Mouse (Mus musculus): Measurements from ENCODE around the gene Hspb3. TPM values are rescaled to one million over a fixed set of nuclear protein-coding genes. Genes with fewer than 3 reads are reported as not detected.

Gene Hspb3
- total and polyA plus RNA-seq, 2 experiments from 2014 or later, result 43.7 to 50.5 TPM

- no peak for DNase-seq (ENCODE audit: low spot score)
- WGBS, result 71% methylated on average over 8 of the region's 8 CpGs
- TF ChIP-seq CTCF (IDR thresholded peaks at IDR 0.05; ENCODE audit: low read depth), result no peak
- TF ChIP-seq EP300 (IDR thresholded peaks at IDR 0.05; ENCODE audit: low read depth), result no peak
Observed at GRCm38 (mm10) chr13:113622865-113623255, 40.6 kb downstream of the Hspb3 start.

GRCm38 (mm10) chr13:113622122-113622864 is 41.2 kb downstream of the Hspb3 start:
- no peak for DNase-seq (ENCODE audit: low spot score)
- no peak overlapping the region for H3K4me3 ChIP-seq (ENCODE audit: low read depth, low read length)
- no peaks in the 10 kb centered on the region for H3K27me3 ChIP-seq (ENCODE audit: control insufficient read depth, insufficient read depth, low read length)
- peaks cover 3% of the 10 kb centered on the region; the same call in 1 of the 2 replicates for H3K4me1 ChIP-seq (ENCODE audit: control insufficient read depth, insufficient read depth)
- no peaks in the 10 kb centered on the region for H3K36me3 ChIP-seq (replicated peaks; ENCODE audit: control insufficient read depth, insufficient read depth, low read length)
- no peak for ATAC-seq (ENCODE audit: insufficient read depth, low read depth)
- TF ChIP-seq EP300 (IDR thresholded peaks at IDR 0.05; ENCODE audit: low read depth), result no peak
- no peak for TF ChIP-seq CTCF (IDR thresholded peaks at IDR 0.05; ENCODE audit: low read depth)
- H3K9me3 ChIP-seq (replicated peaks; ENCODE audit: control insufficient read depth, low read length), result no peaks in the 10 kb centered on the region
- WGBS, result 58% methylated on average over 11 of the region's 11 CpGs
- H3K9ac ChIP-seq (replicated peaks; ENCODE audit: low read depth, low read length), result no peak overlapping the region
- H3K27ac ChIP-seq (ENCODE audit: low read depth), result no peak overlapping the region
- no peak overlapping the region for H3K4me2 ChIP-seq (ENCODE audit: low read depth, low read length)

More at GRCm38 (mm10) chr13:113622865-113623255, 40.6 kb downstream of the Hspb3 start:
- Histone ChIP-seq H3K4me1 (ENCODE audit: control insufficient read depth, insufficient read depth) (no peaks in the 10 kb centered on the region), H3K27me3 (ENCODE audit: control insufficient read depth, insufficient read depth, low read length) (no peaks in the 10 kb centered on the region), H3K4me3 (ENCODE audit: low read depth, low read length) (no peak overlapping the region), H3K9me3 (replicated peaks; ENCODE audit: control insufficient read depth, low read length) (no peaks in the 10 kb centered on the region), H3K27ac (ENCODE audit: low read depth) (no peak overlapping the region), H3K9ac (replicated peaks; ENCODE audit: low read depth, low read length) (no peak overlapping the region), H3K4me2 (ENCODE audit: low read depth, low read length) (no peak overlapping the region), H3K36me3 (replicated peaks; ENCODE audit: control insufficient read depth, insufficient read depth, low read length) (no peaks in the 10 kb centered on the region)
- no peak for ATAC-seq (ENCODE audit: insufficient read depth, low read depth)

- WGBS, result 42% methylated on average over 9 of the region's 9 CpGs
- no peak overlapping the region for H3K27ac ChIP-seq (ENCODE audit: low read depth)
- ATAC-seq (ENCODE audit: insufficient read depth, low read depth), result no peak
Observed at GRCm38 (mm10) chr13:113619003-113619402, 44.5 kb downstream of the Hspb3 start.

GRCm38 (mm10) chr13:113617891-113618823 is 45.3 kb downstream of the Hspb3 start, which contains the start of gene Snx18:
TSS of gene Snx18 (minus strand) at chr13:113618564.
- Histone ChIP-seq H3K9ac (replicated peaks; ENCODE audit: low read depth, low read length) (peak within 1 kb of the TSS; percentile 78), H3K4me2 (ENCODE audit: low read depth, low read length) (peak within 1 kb of the TSS; percentile 77), H3K9me3 (replicated peaks; ENCODE audit: control insufficient read depth, low read length) (no peaks in the 10 kb centered on the region), H3K4me3 (ENCODE audit: low read depth, low read length) (peak within 1 kb of the TSS; percentile 77), H3K27ac (ENCODE audit: low read depth) (peak within 1 kb of the TSS; percentile 90), H3K36me3 (replicated peaks; ENCODE audit: control insufficient read depth, insufficient read depth, low read length) (no peaks in the 10 kb centered on the region), H3K4me1 (ENCODE audit: control insufficient read depth, insufficient read depth) (peaks cover 25% of the 10 kb centered on the region), H3K27me3 (ENCODE audit: control insufficient read depth, insufficient read depth, low read length) (no peaks in the 10 kb centered on the region)
- DNase-seq (ENCODE audit: low spot score) (peak; percentile 93), ATAC-seq (ENCODE audit: insufficient read depth, low read depth) (peak; percentile 84)
- TF ChIP-seq CTCF (IDR thresholded peaks at IDR 0.05; ENCODE audit: low read depth), result peak; percentile 99
- peak; percentile 57; the same call in 1 of the 2 replicates for TF ChIP-seq EP300 (IDR thresholded peaks at IDR 0.05; ENCODE audit: low read depth)
- WGBS, result under 1% methylated on average over 97 of the region's 119 CpGs

More at GRCm38 (mm10) chr13:113619003-113619402, 44.5 kb downstream of the Hspb3 start:
- no peaks in the 10 kb centered on the region for H3K27me3 ChIP-seq (ENCODE audit: control insufficient read depth, insufficient read depth, low read length)
- DNase-seq (ENCODE audit: low spot score), result no peak
- H3K4me1 ChIP-seq (ENCODE audit: control insufficient read depth, insufficient read depth), result peaks cover 17% of the 10 kb centered on the region
- no peak for TF ChIP-seq CTCF (IDR thresholded peaks at IDR 0.05; ENCODE audit: low read depth)
- no peak for TF ChIP-seq EP300 (IDR thresholded peaks at IDR 0.05; ENCODE audit: low read depth)
- no peak overlapping the region for H3K4me2 ChIP-seq (ENCODE audit: low read depth, low read length)
- H3K9me3 ChIP-seq (replicated peaks; ENCODE audit: control insufficient read depth, low read length), result no peaks in the 10 kb centered on the region
- H3K4me3 ChIP-seq (ENCODE audit: low read depth, low read length), result no peak overlapping the region
- H3K36me3 ChIP-seq (replicated peaks; ENCODE audit: control insufficient read depth, insufficient read depth, low read length), result no peaks in the 10 kb centered on the region
- no peak overlapping the region for H3K9ac ChIP-seq (replicated peaks; ENCODE audit: low read depth, low read length)

GRCm38 (mm10) chr13:113617338-113617890 is 46.1 kb downstream of the Hspb3 start:
- 8% methylated on average over 49 of the region's 49 CpGs for WGBS
- H3K9me3 ChIP-seq (replicated peaks; ENCODE audit: control insufficient read depth, low read length), result no peaks in the 10 kb centered on the region
- H3K27ac ChIP-seq (ENCODE audit: low read depth), result peak overlapping the region; percentile 90
- ATAC-seq (ENCODE audit: insufficient read depth, low read depth) (no peak), DNase-seq (ENCODE audit: low spot score) (no peak)
- H3K4me3 ChIP-seq (ENCODE audit: low read depth, low read length), result peak overlapping the region; percentile 77
- H3K27me3 ChIP-seq (ENCODE audit: control insufficient read depth, insufficient read depth, low read length), result no peaks in the 10 kb centered on the region
- H3K9ac ChIP-seq (replicated peaks; ENCODE audit: low read depth, low read length), result peak overlapping the region; percentile 78
- H3K4me1 ChIP-seq (ENCODE audit: control insufficient read depth, insufficient read depth), result peaks cover 31% of the 10 kb centered on the region
- TF ChIP-seq EP300 (IDR thresholded peaks at IDR 0.05; ENCODE audit: low read depth), result no peak
- no peak for TF ChIP-seq CTCF (IDR thresholded peaks at IDR 0.05; ENCODE audit: low read depth)
- no peaks in the 10 kb centered on the region for H3K36me3 ChIP-seq (replicated peaks; ENCODE audit: control insufficient read depth, insufficient read depth, low read length)
- H3K4me2 ChIP-seq (ENCODE audit: low read depth, low read length), result peak overlapping the region; percentile 77
